Mouse (Mus musculus) bone marrow, adult 2 months (tissue): ENCODE results near the gene Itga6.

Experiments
- CTCF ChIP-seq: fragments of 200-500 bp; IDR thresholded peaks from 2 replicates; pipeline ENCODE4 v1.5.1; 2011; ENCODE audit warnings: low read length, control low read depth; ENCODE audit not compliant: control insufficient read depth, insufficient read depth
- POLR2A ChIP-seq: fragments of 200-500 bp; IDR thresholded peaks from 2 replicates; pipeline ENCODE4 v1.6.1; 2011; ENCODE audit warnings: low read depth, mild to moderate bottlenecking, control low read depth, low read length, borderline replicate concordance; ENCODE audit not compliant: control insufficient read depth

DNA sequence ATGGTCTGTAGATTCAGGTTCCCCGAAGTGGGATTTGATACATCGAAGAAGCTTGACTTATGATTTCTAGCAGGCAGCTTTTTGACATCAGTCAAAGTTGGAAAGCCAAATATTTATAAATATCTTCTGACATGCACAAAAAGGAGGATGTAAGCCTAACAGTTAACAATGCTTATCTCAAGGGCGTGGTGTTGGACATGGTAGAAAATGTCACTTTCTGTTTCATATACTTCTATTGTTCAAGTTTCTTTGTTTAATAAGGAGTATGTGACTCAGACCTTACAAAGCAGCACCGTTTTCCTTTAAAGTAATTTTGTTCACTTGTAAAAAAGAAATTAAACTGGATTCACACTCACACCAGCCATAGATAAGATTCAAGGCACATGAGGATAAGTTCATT lies 26.3 kb downstream of the Itga6 start:
- TF ChIP-seq CTCF = no peak
- TF ChIP-seq POLR2A = no peak
